ENCODE assay signal across 16 mouse cellular contexts in genomic region chr13:97625391-97625790, GRCm38 (mm10).
"Had no signal": no experiment of that assay in that cellular context is flagged by ENCODE, and none has a peak within 500 bp of the region (broad histone marks: within the 10 kb centered on the region; RNA-seq: fewer than 3 reads in every experiment).

No protein-coding gene starts in this region.

- DNase-seq: retina, postnatal 1 day; right cerebral cortex, adult 18-20 months; right cerebral cortex, postnatal 14 days; right cerebral cortex, postnatal 25 days; right cerebral cortex, postnatal 4 days; spleen, adult 18-20 months; thymus, adult 18-20 months; thymus, adult 2 months; thymus, postnatal 14 days; thymus, postnatal 25 days; thymus, postnatal 36 days; thymus, postnatal 4 days had no signal

- H3K27me3 ChIP-seq: neural tube, embryonic 13.5 days; neural tube, embryonic 15.5 days; stomach, embryonic 15.5 days had no signal

- H3K9me3 ChIP-seq: neural tube, embryonic 13.5 days; neural tube, embryonic 15.5 days; stomach, embryonic 15.5 days had no signal

- H3K9ac ChIP-seq: neural tube, embryonic 13.5 days; neural tube, embryonic 15.5 days; stomach, embryonic 15.5 days had no signal

- H3K4me1 ChIP-seq: neural tube, embryonic 13.5 days; neural tube, embryonic 15.5 days; stomach, embryonic 15.5 days had no signal

- H3K36me3 ChIP-seq: neural tube, embryonic 13.5 days; neural tube, embryonic 15.5 days; stomach, embryonic 15.5 days had no signal

- H3K27ac ChIP-seq: neural tube, embryonic 13.5 days; neural tube, embryonic 15.5 days; stomach, embryonic 15.5 days; stomach, postnatal 0 days had no signal

- H3K4me2 ChIP-seq: neural tube, embryonic 13.5 days; neural tube, embryonic 15.5 days; stomach, embryonic 15.5 days had no signal

- H3K4me3 ChIP-seq: neural tube, embryonic 13.5 days; neural tube, embryonic 15.5 days; stomach, embryonic 15.5 days had no signal
